Mouse (Mus musculus) hindlimb bud, embryonic 11.5 days (tissue): ENCODE results near the gene Slc25a27.

Experiments used
- DNase-seq: peaks from one replicate; pipeline ENCODE4 v3.0.0-alpha.2; 2012; ENCODE audit warnings: low read depth, low spot score; ENCODE audit errors: extremely low spot score

Slc25a27 gene

GRCm38 (mm10) chr17:43666576-43667289 is at the start of gene Slc25a27:
TSS of gene Slc25a27 (minus strand) at chr17:43667214.
- peak; percentile 69 for DNase-seq

DNA sequence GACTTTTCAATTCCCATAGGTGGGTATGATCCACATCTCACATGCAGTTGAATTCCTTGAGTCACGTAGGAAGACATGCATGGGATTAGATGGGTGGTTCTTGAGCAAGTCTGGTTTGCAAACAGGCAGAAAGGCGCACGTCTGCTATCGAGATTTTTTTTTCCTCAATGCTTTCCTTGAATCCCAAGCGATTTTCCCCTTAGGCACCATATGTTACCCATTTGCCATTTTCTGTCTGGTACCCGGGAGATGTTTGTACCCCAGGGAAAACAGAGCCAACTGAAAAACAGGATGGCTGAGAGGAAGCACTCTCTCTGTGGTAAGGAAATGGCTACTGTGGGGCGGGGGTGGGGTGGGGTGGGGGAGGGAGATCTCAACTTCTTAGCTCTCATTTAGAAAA is 49.6 kb upstream of the Slc25a27 start:
- DNase-seq: no peak

- DNase-seq: no peak
Measured at GRCm38 (mm10) chr17:43714191-43714590, 47.2 kb upstream of the Slc25a27 start.

- DNase-seq: no peak
Measured at GRCm38 (mm10) chr17:43711557-43712352, 44.7 kb upstream of the Slc25a27 start.

DNA sequence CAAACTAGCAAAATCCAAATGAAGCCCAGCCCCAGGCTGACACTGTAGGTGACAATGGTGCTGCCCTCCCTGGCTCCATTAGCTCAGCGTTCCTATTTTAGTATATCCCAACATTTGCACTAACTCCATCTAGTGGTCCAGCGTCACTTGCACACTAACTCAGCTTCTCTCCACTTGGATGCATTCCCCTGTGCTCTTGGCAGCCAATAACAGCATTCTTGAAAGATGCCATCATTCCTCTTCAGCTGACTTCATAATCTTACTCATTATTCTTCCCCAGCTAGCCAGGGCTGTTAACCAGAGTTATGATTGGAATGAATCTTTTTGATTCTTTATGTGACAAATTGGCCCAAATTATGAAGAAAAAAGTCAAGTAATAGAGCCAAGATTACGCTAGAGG is 40.2 kb upstream of the Slc25a27 start:
- no peak for DNase-seq

- no peak for DNase-seq
Measured at GRCm38 (mm10) chr17:43706749-43707148, 39.7 kb upstream of the Slc25a27 start.

GRCm38 (mm10) chr17:43704216-43704930 is 37.4 kb upstream of the Slc25a27 start:
- DNase-seq: no peak

GRCm38 (mm10) chr17:43701060-43701459 is 34.0 kb upstream of the Slc25a27 start:
- peak; percentile 18 for DNase-seq

GRCm38 (mm10) chr17:43698997-43699649 is 32.1 kb upstream of the Slc25a27 start:
- DNase-seq: peak; percentile 86

DNA sequence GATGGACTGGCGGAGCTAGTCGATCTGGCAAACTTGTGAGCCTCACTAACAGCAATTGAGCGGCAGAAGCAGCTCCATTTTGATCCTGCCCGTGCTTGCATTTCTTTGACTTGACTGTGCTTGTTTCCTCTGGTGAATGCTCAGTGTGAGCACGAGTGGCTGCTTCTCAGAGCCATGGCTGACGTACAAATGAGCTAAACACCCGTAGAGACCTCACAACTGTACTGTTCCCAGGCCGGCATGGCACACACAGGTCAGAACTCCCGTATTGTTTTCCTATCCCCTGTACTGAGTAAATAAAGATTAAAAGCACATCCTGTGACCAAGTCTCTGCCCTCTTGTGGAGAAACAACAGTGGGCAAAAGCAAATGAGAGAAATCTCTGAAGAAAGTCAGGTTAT is 22.6 kb upstream of the Slc25a27 start:
- no peak for DNase-seq

DNA sequence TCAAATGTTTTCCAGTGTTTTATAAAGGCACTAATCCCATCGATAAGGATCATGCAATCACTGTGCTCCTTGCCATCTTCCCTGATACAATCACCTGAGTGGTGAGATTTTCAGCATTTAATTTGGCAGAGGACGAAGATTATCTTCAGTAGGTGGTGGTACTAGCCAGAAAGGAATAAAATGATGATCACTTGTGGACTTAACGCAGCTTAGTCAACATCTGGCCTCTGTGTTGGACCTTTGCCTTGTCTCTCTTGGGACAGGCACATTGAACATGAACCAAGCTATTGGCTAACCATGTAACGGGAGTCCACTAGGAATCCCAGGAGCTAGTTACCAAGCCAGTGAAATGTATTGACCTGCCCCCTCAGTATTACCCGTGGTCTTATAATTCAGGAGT is 17.6 kb upstream of the Slc25a27 start:
- DNase-seq: no peak

DNA sequence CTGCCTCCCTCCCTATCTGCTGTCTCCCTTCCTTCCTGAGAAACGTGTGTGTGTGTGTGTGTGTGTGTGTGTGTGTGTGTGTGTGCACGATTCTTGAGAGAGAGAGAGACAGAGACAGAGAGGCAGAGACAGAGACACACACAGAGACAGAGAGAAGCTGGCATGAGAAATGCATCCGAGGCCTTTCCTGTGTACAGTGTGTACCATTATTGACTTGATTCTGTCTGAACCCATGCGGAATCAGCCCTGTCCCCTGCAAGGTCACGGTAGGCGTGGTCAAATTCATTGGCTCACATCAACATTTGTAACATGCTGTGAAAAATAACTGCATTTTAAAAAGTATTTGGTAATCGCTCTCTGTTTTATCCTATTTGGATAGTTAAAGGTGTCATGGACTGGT is 17.1 kb upstream of the Slc25a27 start:
- no peak for DNase-seq

GRCm38 (mm10) chr17:43677317-43677716 is 10.3 kb upstream of the Slc25a27 start:
- no peak for DNase-seq

DNA sequence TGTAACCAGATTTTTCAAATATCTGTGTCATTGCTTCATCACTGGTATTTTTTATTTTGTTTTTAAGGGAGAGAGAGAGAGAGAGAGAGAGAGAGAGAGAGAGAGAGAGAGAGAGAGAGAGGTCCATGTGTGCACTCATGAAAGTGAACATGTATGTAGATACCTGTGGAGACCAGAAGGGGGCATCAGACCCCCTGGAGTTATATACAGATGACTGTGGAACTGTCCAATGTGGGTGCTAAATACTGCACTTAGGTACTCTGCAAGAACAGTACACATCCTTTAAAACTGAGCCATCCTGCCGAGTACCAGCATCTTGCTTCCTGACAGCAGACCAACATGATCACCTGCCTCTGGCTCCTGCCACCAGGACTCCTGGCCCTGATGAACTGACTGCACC is 9.2 kb upstream of the Slc25a27 start:
- no peak for DNase-seq

DNA sequence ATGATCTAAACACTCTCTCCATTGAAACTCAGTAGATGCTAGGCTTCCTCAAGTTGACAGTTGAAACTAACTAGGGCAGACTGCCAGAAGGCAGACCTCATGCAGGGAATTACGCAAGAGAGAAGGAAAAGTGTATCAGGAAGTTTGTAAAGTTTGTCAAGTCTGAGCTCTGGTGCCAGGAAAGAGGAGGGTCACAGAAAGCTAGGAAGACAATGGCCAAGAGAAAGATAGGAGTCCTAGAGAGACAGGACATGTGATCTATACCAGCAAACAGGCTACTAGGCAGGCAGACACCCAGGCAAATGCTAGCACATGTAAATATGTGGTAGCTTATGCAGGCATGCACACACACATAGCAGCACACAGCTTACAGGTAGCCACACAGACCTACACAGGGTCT is 8.2 kb upstream of the Slc25a27 start:
- no peak for DNase-seq

DNA sequence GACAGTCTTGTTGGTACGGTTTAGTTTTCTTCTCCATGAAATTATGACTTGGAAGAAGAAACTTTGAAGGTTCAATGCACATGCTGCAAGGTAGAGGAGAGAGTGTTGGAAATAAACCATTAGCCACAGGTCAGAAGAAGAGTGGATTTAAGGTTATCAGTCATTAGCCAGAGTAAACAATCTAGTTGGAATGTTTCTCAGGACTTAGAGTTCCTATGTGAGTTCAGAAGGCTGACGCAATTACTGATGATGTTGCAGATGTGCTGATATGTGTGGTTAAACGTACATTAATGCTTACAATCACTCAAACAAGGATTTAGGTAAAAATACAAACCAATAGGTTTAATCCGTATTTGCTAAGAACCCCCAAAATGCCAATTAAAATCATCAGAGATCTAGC is 4.9 kb upstream of the Slc25a27 start:
- DNase-seq: no peak

DNA sequence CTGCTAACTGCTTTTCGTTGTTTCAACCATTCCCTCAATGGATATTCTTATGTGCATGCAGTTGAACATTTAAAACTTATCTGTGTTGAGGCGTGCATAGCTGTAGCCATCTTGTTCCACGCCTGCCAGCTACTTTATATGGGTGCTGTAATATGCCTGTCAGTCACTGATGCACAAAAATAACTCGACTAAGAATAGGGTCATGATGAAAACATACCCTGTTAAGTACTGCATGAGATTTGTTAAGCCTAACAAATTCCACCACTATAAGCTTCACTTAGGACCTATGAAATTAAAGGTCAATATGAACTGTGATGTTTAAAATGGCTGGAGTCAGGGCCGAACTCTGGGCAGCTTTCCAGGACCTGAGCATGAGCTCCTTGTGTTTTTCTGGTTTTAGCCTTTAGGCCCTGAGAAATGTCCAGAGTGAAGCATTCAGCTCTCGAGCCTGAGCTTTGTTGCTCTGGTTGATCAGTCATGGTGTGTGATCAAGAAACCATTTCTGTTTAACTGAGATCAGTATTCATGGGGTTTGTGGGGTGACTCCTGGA is 2.2 kb upstream of the Slc25a27 start:
- DNase-seq: no peak

GRCm38 (mm10) chr17:43667290-43667843 is 353 bp upstream of the Slc25a27 start, which contains the start of gene Cyp39a1:
TSS of gene Cyp39a1 (plus strand) at chr17:43667425.
- DNase-seq: no peak

DNA sequence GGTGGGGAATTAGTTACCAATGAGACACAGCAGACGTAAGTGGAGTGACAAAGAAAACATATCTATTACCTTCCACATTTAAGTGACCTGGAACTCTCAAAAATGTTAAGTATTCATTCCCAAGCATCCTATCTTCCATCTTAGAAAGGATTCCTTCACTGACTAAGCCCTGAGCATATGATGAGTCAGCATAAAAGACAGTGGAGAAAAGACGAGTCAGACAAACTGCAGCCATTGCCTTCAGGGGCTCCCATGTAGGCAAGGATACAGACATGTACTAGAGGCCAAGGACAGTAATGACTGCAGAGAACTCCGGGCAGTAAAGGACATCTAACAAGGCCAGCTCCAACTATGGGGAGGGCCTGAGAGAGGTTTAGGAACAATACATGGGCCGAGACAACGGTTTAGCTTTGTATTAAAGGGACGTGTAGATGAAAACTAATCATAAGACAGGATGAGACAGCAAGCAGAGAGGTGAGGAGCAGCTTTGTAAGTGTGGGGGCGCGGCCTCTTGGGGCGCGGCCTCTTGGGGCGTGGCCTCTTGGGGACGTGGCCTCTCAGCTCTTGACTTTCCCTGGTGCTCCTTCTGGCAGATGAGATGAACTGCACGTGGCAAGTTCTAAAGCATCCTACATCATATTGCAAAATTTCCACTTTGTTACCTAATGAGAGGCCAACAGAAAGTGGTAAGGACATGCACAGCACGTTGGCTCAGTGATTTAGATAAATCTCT is 15.5 kb downstream of the Slc25a27 start:
- no peak for DNase-seq
